Mouse (Mus musculus) limb, embryonic 11.5 days (tissue): Measurements from ENCODE around the gene Nav1. TPM values are rescaled to one million over a fixed set of nuclear protein-coding genes. Genes with fewer than 3 reads are reported as not detected.
"Not testable (repeated sequence)": the region's sequence is repeated elsewhere in the genome, so short reads cannot be mapped to it uniquely, and the experiment has no call there.

Experiments
- ATAC-seq: fragments of 200-750 bp; cut with Nextera tagmentation; 2 replicates; pipeline ENCODE4 v1.8.0; 2017; ENCODE audit warnings: low read depth; ENCODE audit not compliant: insufficient number of reproducible peaks, low FRiP score, low TSS enrichment
- DNase-seq: peaks from one replicate; pipeline ENCODE4 v3.0.0-alpha.2; 2015; ENCODE audit warnings: low spot score
- H3K27ac ChIP-seq: fragments of 300-500 bp; sonication (generic); replicated peaks from 2 replicates; pipeline ENCODE4 v1.5.1; 2014; ENCODE audit warnings: low read depth, mild to moderate bottlenecking, low read length
- H3K27me3 ChIP-seq: fragments of 300-500 bp; sonication (generic); 2 replicates; pipeline ENCODE4 v1.6.1; 2014; ENCODE audit warnings: mild to moderate bottlenecking, low read length, mixed read lengths; ENCODE audit not compliant: control insufficient read depth, insufficient read depth
- H3K36me3 ChIP-seq: fragments of 300-500 bp; sonication (generic); 2 replicates; pipeline ENCODE4 v1.6.1; 2014; ENCODE audit warnings: mild to moderate bottlenecking, low read length, moderate library complexity, mixed read lengths; ENCODE audit not compliant: control insufficient read depth, insufficient read depth
- H3K4me1 ChIP-seq: fragments of 300-500 bp; sonication (generic); 2 replicates; pipeline ENCODE4 v1.6.1; 2014; ENCODE audit warnings: low read length, mixed read lengths; ENCODE audit not compliant: control insufficient read depth, insufficient read depth
- H3K4me2 ChIP-seq: fragments of 300-500 bp; sonication (generic); 2 replicates; pipeline ENCODE4 v1.6.1; 2014; ENCODE audit warnings: low read depth, mild to moderate bottlenecking, moderate library complexity; ENCODE audit not compliant: severe bottlenecking
- H3K4me3 ChIP-seq: fragments of 300-500 bp; sonication (generic); 2 replicates; pipeline ENCODE4 v1.5.1; 2014; ENCODE audit warnings: low read depth, low read length
- H3K9ac ChIP-seq: fragments of 300-500 bp; sonication (generic); 2 replicates; pipeline ENCODE4 v1.6.1; 2014; ENCODE audit warnings: mild to moderate bottlenecking, low read length
- H3K9me3 ChIP-seq: fragments of 300-500 bp; sonication (generic); 2 replicates; pipeline ENCODE4 v1.6.1; 2016; ENCODE audit warnings: low read length; ENCODE audit not compliant: control insufficient read depth
- WGBS: fragments of 180-500 bp; shearing (Covaris S2); extraction: QIAGEN DNeasy Blood & Tissue Kit; methylation state at CpG from one replicate; pipeline ENCODE4 v1.1.7; 2014; 5-methylcytosine and 5-hydroxymethylcytosine counted together
- polyA plus RNA-seq: library from polyadenylated mRNA; unstranded; fragments of >200 nt; fragmentation: Nextera tagmentation; extraction: Ambion mirVana; gene quantifications from 2 replicates; pipeline ENCODE4 v1.2.1, GENCODE M21; 2014

The Nav1 gene
- polyA plus RNA-seq, 1 experiment from 2014 or later: 16.4 TPM

DNA sequence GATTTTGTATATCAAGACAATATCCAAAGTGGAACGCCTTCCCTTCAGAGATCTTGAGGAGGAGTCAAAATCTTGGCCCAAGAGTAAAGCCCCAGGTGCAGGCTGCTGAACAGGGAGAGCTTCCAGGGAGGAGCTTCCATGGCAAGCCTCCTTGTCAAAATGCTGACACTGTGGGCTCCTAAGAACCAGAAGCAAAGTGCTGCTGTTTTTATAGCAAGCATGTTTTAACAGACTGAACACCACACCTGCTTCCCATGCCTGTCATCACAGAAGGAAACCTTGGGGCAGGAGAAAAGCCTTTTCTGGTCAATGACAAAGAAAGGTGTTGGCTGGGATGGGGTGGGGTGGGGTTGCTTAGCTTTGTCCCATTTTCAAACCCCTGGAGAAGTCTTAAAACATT, 112.0 kb downstream of the Nav1 start:
- H3K9me3 ChIP-seq: no peaks in the 10 kb centered on the region
- ATAC-seq (no peak), DNase-seq (no peak)
- H3K4me2 ChIP-seq: no peak overlapping the region
- no peak overlapping the region for H3K4me3 ChIP-seq
- H3K36me3 ChIP-seq: no peaks in the 10 kb centered on the region
- no peaks in the 10 kb centered on the region for H3K27me3 ChIP-seq
- H3K4me1 ChIP-seq: peaks cover 40% of the 10 kb centered on the region
- WGBS: 93% methylated on average over 1 of the region's 1 CpGs
- no peak overlapping the region for H3K27ac ChIP-seq
- no peak overlapping the region for H3K9ac ChIP-seq

GRCm38 (mm10) chr1:135493862-135494261, 113.2 kb downstream of the Nav1 start:
- ATAC-seq: no peak
- no peak overlapping the region for H3K27ac ChIP-seq
- H3K4me2 ChIP-seq: no peak overlapping the region
- 89% methylated on average over 6 of the region's 6 CpGs for WGBS
- H3K4me1 ChIP-seq: peaks cover 40% of the 10 kb centered on the region
- no peaks in the 10 kb centered on the region for H3K9me3 ChIP-seq
- H3K27me3 ChIP-seq: no peaks in the 10 kb centered on the region
- H3K36me3 ChIP-seq: no peaks in the 10 kb centered on the region
- no peak overlapping the region for H3K9ac ChIP-seq
- DNase-seq: no peak
- no peak overlapping the region for H3K4me3 ChIP-seq

- no peak overlapping the region for H3K27ac ChIP-seq
- no peaks in the 10 kb centered on the region for H3K27me3 ChIP-seq
- no peaks in the 10 kb centered on the region for H3K9me3 ChIP-seq
- H3K9ac ChIP-seq: no peak overlapping the region
- DNase-seq (no peak), ATAC-seq (no peak)
- no peak overlapping the region for H3K4me2 ChIP-seq
- no peaks in the 10 kb centered on the region for H3K36me3 ChIP-seq
- no peak overlapping the region for H3K4me3 ChIP-seq
- WGBS: 72% methylated on average over 10 of the region's 10 CpGs
- H3K4me1 ChIP-seq: peaks cover 41% of the 10 kb centered on the region
Measured at GRCm38 (mm10) chr1:135492406-135492805, 114.7 kb downstream of the Nav1 start.

- WGBS: 43% methylated on average over 10 of the region's 10 CpGs
- DNase-seq: peak; percentile 66
- Histone ChIP-seq H3K27ac (no peak overlapping the region; the same call in 1 of the 2 replicates), H3K27me3 (no peaks in the 10 kb centered on the region), H3K9ac (no peak overlapping the region), H3K9me3 (no peaks in the 10 kb centered on the region), H3K4me2 (no peak overlapping the region), H3K4me1 (peaks cover 41% of the 10 kb centered on the region), H3K36me3 (no peaks in the 10 kb centered on the region), H3K4me3 (no peak overlapping the region)
- 0 out of 2 replicates have a peak, but pooled peaks have one; percentile 51 for ATAC-seq
Measured at GRCm38 (mm10) chr1:135490931-135491666, 116.0 kb downstream of the Nav1 start.

GRCm38 (mm10) chr1:135488879-135489278, 118.2 kb downstream of the Nav1 start:
- H3K4me2 ChIP-seq: 0 out of 2 replicates have a peak overlapping the region, but pooled peaks have one; percentile 0
- ATAC-seq: no peak
- H3K36me3 ChIP-seq: no peaks in the 10 kb centered on the region

GRCm38 (mm10) chr1:135485179-135485578, 121.9 kb downstream of the Nav1 start:
- DNase-seq (no peak), ATAC-seq (no peak)
- Histone ChIP-seq H3K9me3 (no peaks in the 10 kb centered on the region), H3K27ac (no peak overlapping the region), H3K4me1 (peaks cover 10% of the 10 kb centered on the region), H3K36me3 (no peaks in the 10 kb centered on the region), H3K4me2 (no peak overlapping the region), H3K4me3 (no peak overlapping the region), H3K27me3 (no peaks in the 10 kb centered on the region), H3K9ac (no peak overlapping the region)
- 93% methylated on average over 7 of the region's 7 CpGs for WGBS

More at GRCm38 (mm10) chr1:135488879-135489278, 118.2 kb downstream of the Nav1 start:
- WGBS: 5% methylated on average over 9 of the region's 9 CpGs
- DNase-seq: peak; percentile 67
- peak overlapping the region; percentile 1; the same call in 1 of the 2 replicates for H3K27ac ChIP-seq
- H3K9me3 ChIP-seq: no peaks in the 10 kb centered on the region
- H3K4me1 ChIP-seq: peaks cover 30% of the 10 kb centered on the region
- no peak overlapping the region for H3K4me3 ChIP-seq
- H3K9ac ChIP-seq: no peak overlapping the region
- H3K27me3 ChIP-seq: no peaks in the 10 kb centered on the region

DNA sequence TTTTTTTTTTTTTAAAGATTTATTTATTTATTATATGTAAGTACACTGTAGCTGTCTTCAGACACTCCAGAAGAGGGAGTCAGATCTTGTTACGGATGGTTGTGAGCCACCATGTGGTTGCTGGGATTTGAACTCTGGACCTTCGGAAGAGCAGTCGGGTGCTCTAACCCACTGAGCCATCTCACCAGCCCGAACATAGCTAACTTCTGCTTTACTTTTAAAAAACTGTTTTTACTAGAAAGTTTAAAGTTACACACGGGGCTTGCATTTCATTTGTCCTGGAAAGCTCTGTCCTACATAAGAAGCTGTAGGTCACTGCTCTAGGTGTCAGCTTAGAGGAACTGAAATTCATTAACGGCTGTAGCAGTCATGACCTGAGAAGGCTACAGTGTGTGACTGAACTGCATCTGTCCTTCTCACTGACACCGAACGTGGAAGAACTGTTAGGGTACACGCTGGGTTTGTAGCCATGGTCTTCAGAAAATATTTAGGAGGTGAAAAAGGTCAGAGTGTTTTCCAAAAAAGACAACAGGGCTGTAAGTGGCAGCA, 122.5 kb downstream of the Nav1 start:
- not testable (repeated sequence) for H3K4me1 ChIP-seq, H3K4me3 ChIP-seq, ATAC-seq, H3K36me3 ChIP-seq, H3K9ac ChIP-seq, H3K27me3 ChIP-seq, H3K27ac ChIP-seq, H3K4me2 ChIP-seq, DNase-seq, H3K9me3 ChIP-seq
- 81% methylated on average over 8 of the region's 9 CpGs for WGBS

GRCm38 (mm10) chr1:135483971-135484370, 123.1 kb downstream of the Nav1 start:
- Histone ChIP-seq H3K9me3 (no peaks in the 10 kb centered on the region), H3K4me2 (no peak overlapping the region), H3K27me3 (no peaks in the 10 kb centered on the region), H3K4me1 (peaks cover 6% of the 10 kb centered on the region; the same call in 1 of the 2 replicates), H3K9ac (no peak overlapping the region), H3K36me3 (no peaks in the 10 kb centered on the region), H3K4me3 (no peak overlapping the region), H3K27ac (no peak overlapping the region)
- ATAC-seq: no peak
- DNase-seq: no peak
- 97% methylated on average over 6 of the region's 6 CpGs for WGBS
